Mouse (Mus musculus) neural tube, embryonic 12.5 days (tissue): ENCODE results near the gene Thbd. TPM values are rescaled to one million over a fixed set of nuclear protein-coding genes. Genes with fewer than 3 reads are reported as not detected.

Experiments used
- ATAC-seq: fragments of 200-750 bp; cut with Nextera tagmentation; 2 replicates; pipeline ENCODE4 v1.8.0; 2017; ENCODE audit warnings: low read depth, mild to moderate bottlenecking, moderate TSS enrichment, moderate library complexity; ENCODE audit not compliant: low FRiP score
- H3K27ac ChIP-seq: fragments of 300-500 bp; sonication (generic); 2 replicates; pipeline ENCODE4 v1.5.1; 2016
- H3K27me3 ChIP-seq: fragments of 300-500 bp; sonication (generic); replicated peaks from 2 replicates; pipeline ENCODE4 v1.6.1; 2016; ENCODE audit warnings: mild to moderate bottlenecking
- H3K36me3 ChIP-seq: fragments of 300-500 bp; sonication (generic); 2 replicates; pipeline ENCODE4 v1.6.1; 2016; ENCODE audit warnings: mild to moderate bottlenecking
- H3K4me1 ChIP-seq: fragments of 300-500 bp; sonication (generic); 2 replicates; pipeline ENCODE4 v1.6.1; 2016
- H3K4me2 ChIP-seq: fragments of 300-500 bp; sonication (generic); replicated peaks from 2 replicates; pipeline ENCODE4 v1.6.1; 2016; ENCODE audit warnings: mild to moderate bottlenecking
- H3K4me3 ChIP-seq: fragments of 300-500 bp; sonication (generic); 2 replicates; pipeline ENCODE4 v1.5.1; 2016
- H3K9ac ChIP-seq: fragments of 300-500 bp; sonication (generic); 2 replicates; pipeline ENCODE4 v1.6.1; 2016; ENCODE audit warnings: mild to moderate bottlenecking
- H3K9me3 ChIP-seq: fragments of 300-500 bp; sonication (generic); 2 replicates; pipeline ENCODE4 v1.6.1; 2016; ENCODE audit warnings: mild to moderate bottlenecking
- WGBS: fragments of 180-500 bp; shearing (Covaris S2); methylation state at CpG from one replicate; pipeline ENCODE4 v1.1.7; 2016; 5-methylcytosine and 5-hydroxymethylcytosine counted together
- polyA plus RNA-seq: library from polyadenylated mRNA; unstranded; fragments of >200 nt; fragmentation: Nextera tagmentation; extraction: Ambion mirVana; gene quantifications from 2 replicates; pipeline ENCODE4 v1.2.1, GENCODE M21; 2016

Thbd gene
- polyA plus RNA-seq, 1 experiment from 2014 or later: 8.0 TPM

DNA sequence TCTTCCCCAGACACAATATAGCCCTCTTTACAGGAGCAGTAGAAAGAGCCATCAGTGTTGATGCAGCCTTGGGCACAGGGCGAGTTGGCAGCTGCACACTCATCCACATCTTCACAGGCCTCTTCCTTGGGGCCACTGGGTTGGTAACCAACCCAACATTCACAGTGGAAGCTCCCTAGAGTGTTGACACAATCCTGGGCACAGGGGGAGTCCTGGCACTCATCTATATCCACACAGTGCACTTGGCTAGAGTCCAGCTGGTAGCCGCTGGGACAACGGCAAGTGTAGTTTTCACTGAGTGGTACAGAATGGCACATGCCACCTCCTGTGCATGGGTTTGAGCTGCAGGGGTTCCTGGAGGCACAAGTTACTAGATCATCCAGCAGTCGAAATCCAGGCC is 34.2 kb upstream of the Thbd start:
- ATAC-seq: no peak
- H3K9me3 ChIP-seq: no peaks in the 10 kb centered on the region
- H3K4me1 ChIP-seq: no peaks in the 10 kb centered on the region
- no peaks in the 10 kb centered on the region for H3K36me3 ChIP-seq
- no peak overlapping the region for H3K9ac ChIP-seq
- H3K4me2 ChIP-seq: no peak overlapping the region
- 0 out of 2 replicates have a peak overlapping the region, but pooled peaks have one; percentile 1 for H3K4me3 ChIP-seq
- WGBS: 75% methylated on average over 4 of the region's 4 CpGs
- no peaks in the 10 kb centered on the region for H3K27me3 ChIP-seq
- H3K27ac ChIP-seq: no peak overlapping the region

DNA sequence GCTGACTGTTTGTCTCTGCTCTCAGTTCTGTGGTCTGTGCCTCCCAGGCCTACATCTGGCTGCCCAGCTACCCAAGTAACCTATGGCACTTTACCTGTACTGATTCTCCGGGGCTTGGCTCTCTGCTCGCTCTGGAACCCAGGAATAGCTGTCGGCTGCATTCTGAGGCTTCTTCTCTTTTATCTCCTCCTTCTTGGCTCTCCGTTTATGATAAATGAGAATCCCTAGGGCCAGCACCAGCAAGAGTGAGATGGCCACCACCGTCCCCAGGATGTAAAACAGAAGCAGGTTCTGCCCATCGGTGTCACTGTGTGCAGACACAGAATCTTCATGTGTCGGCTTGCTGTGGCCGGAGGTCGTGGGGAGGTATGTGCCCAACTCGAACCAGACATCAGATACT is 33.4 kb upstream of the Thbd start:
- no peaks in the 10 kb centered on the region for H3K36me3 ChIP-seq
- H3K9ac ChIP-seq: no peak overlapping the region
- no peak overlapping the region for H3K4me2 ChIP-seq
- no peaks in the 10 kb centered on the region for H3K9me3 ChIP-seq
- no peaks in the 10 kb centered on the region for H3K4me1 ChIP-seq
- H3K27ac ChIP-seq: no peak overlapping the region
- no peaks in the 10 kb centered on the region for H3K27me3 ChIP-seq
- no peak overlapping the region for H3K4me3 ChIP-seq
- 89% methylated on average over 10 of the region's 10 CpGs for WGBS
- no peak for ATAC-seq

GRCm38 (mm10) chr2:148439691-148440276 is 31.8 kb upstream of the Thbd start:
- Histone ChIP-seq H3K9me3 (no peaks in the 10 kb centered on the region), H3K27me3 (no peaks in the 10 kb centered on the region), H3K4me3 (no peak overlapping the region), H3K9ac (no peak overlapping the region), H3K4me1 (no peaks in the 10 kb centered on the region), H3K4me2 (no peak overlapping the region), H3K27ac (no peak overlapping the region), H3K36me3 (no peaks in the 10 kb centered on the region)
- WGBS: 75% methylated on average over 3 of the region's 3 CpGs
- no peak for ATAC-seq

- no peak for ATAC-seq
- Histone ChIP-seq H3K4me2 (no peak overlapping the region), H3K9me3 (no peaks in the 10 kb centered on the region), H3K36me3 (no peaks in the 10 kb centered on the region), H3K4me1 (no peaks in the 10 kb centered on the region), H3K9ac (no peak overlapping the region), H3K27ac (no peak overlapping the region), H3K27me3 (no peaks in the 10 kb centered on the region), H3K4me3 (no peak overlapping the region)
- WGBS: 68% methylated on average over 3 of the region's 3 CpGs
Observed at GRCm38 (mm10) chr2:148436285-148436684, 28.3 kb upstream of the Thbd start.

DNA sequence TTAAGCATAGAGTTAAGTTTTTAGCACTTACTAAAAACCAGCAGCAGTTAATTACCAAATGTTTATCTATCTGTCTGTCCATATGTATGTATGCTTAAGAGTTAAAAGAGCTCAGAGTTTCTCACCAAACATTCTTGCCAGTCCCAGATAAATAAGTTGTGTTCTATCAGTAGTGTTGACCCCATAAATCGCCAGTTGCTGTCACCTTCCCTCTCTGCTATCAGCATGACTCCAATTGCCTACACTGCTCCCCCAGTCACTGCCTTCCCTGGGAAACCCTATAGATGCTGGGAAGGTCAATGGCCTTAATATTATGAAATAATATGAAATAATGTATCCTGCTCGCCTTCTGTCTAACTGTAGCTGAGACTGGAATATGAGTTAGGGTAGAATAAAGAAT is 24.4 kb upstream of the Thbd start:
- Histone ChIP-seq H3K9me3 (no peaks in the 10 kb centered on the region), H3K27me3 (no peaks in the 10 kb centered on the region), H3K9ac (no peak overlapping the region), H3K27ac (no peak overlapping the region), H3K4me2 (no peak overlapping the region), H3K36me3 (no peaks in the 10 kb centered on the region), H3K4me3 (no peak overlapping the region), H3K4me1 (no peaks in the 10 kb centered on the region)
- WGBS: 62% methylated on average over 2 of the region's 2 CpGs
- no peak for ATAC-seq

- ATAC-seq: no peak
- Histone ChIP-seq H3K4me2 (no peak overlapping the region), H3K9ac (no peak overlapping the region), H3K4me3 (no peak overlapping the region), H3K27ac (no peak overlapping the region), H3K4me1 (no peaks in the 10 kb centered on the region), H3K9me3 (no peaks in the 10 kb centered on the region), H3K27me3 (no peaks in the 10 kb centered on the region), H3K36me3 (no peaks in the 10 kb centered on the region)
- 81% methylated on average over 4 of the region's 4 CpGs for WGBS
Observed at GRCm38 (mm10) chr2:148430941-148431340, 23.0 kb upstream of the Thbd start.

DNA sequence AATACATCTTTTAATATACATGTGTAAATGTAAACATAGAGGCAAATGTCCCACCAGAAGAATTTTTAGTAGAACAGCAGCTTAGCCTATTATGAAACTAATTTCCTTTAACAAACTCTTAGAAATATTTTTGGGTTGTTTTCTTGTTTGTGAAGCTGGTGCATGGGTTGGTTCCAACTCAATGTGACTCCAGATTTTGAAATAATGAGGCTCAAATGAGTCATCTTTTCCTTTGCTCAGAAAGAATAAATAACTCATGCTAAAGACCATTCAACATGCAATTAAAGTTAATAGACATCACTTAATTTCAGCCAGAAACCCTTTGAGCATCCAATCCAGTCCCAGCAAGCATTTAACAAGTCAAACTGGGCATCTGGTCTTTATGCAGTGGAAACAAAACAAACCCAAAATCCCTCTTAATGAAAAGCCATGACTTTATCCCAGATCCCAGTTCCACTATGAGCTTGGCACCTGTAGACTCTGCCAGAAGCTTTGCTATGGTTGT is 21.1 kb upstream of the Thbd start:
- H3K4me2 ChIP-seq: no peak overlapping the region
- H3K9me3 ChIP-seq: no peaks in the 10 kb centered on the region

GRCm38 (mm10) chr2:148428523-148428922 is 20.5 kb upstream of the Thbd start:
- 87% methylated on average over 3 of the region's 3 CpGs for WGBS
- H3K27me3 ChIP-seq: no peaks in the 10 kb centered on the region
- H3K9me3 ChIP-seq: no peaks in the 10 kb centered on the region
- no peak overlapping the region for H3K27ac ChIP-seq
- no peak for ATAC-seq
- H3K4me1 ChIP-seq: no peaks in the 10 kb centered on the region
- H3K4me2 ChIP-seq: no peak overlapping the region
- no peak overlapping the region for H3K4me3 ChIP-seq
- no peaks in the 10 kb centered on the region for H3K36me3 ChIP-seq
- H3K9ac ChIP-seq: no peak overlapping the region

More for the DNA sequence above, 21.1 kb upstream of the Thbd start:
- no peaks in the 10 kb centered on the region for H3K36me3 ChIP-seq
- no peak overlapping the region for H3K27ac ChIP-seq
- H3K4me3 ChIP-seq: no peak overlapping the region
- H3K9ac ChIP-seq: no peak overlapping the region
- no peak for ATAC-seq
- H3K27me3 ChIP-seq: no peaks in the 10 kb centered on the region
- no peaks in the 10 kb centered on the region for H3K4me1 ChIP-seq

DNA sequence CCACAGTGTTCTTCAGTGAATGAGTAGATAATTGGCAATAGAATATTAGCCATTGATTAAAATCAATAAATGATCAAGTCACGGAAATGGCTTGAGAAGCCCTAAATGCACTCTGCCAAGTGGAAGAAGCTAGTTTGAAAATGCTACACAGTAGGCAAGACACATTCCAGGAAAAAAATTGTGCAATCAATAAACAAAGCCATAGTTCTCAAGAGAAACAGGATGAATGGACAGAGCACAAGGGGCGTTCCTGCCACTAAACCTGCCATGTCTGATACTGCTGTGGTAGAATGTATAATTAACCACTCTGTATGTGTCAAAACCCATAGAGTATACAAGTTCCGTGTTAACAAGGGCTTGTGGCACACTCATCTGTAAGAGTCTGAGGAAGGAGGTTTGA is 19.6 kb upstream of the Thbd start:
- WGBS: 89% methylated on average over 3 of the region's 3 CpGs

GRCm38 (mm10) chr2:148425709-148426382 is 17.9 kb upstream of the Thbd start:
- Histone ChIP-seq H3K36me3 (no peaks in the 10 kb centered on the region), H3K27ac (no peak overlapping the region), H3K9me3 (no peaks in the 10 kb centered on the region), H3K9ac (no peak overlapping the region), H3K4me1 (no peaks in the 10 kb centered on the region), H3K27me3 (no peaks in the 10 kb centered on the region), H3K4me3 (no peak overlapping the region), H3K4me2 (no peak overlapping the region)
- no peak for ATAC-seq
- WGBS: 81% methylated on average over 5 of the region's 5 CpGs

More for the DNA sequence above, 19.6 kb upstream of the Thbd start:
- Histone ChIP-seq H3K27ac (no peak overlapping the region), H3K4me3 (no peak overlapping the region), H3K9ac (no peak overlapping the region), H3K36me3 (no peaks in the 10 kb centered on the region), H3K9me3 (no peaks in the 10 kb centered on the region), H3K4me1 (no peaks in the 10 kb centered on the region), H3K4me2 (no peak overlapping the region), H3K27me3 (no peaks in the 10 kb centered on the region)
- no peak for ATAC-seq

- H3K9ac ChIP-seq: no peak overlapping the region
- no peaks in the 10 kb centered on the region for H3K4me1 ChIP-seq
- no peak overlapping the region for H3K4me3 ChIP-seq
- 74% methylated on average over 1 of the region's 1 CpGs for WGBS
- H3K27me3 ChIP-seq: no peaks in the 10 kb centered on the region
- no peaks in the 10 kb centered on the region for H3K36me3 ChIP-seq
- no peak overlapping the region for H3K27ac ChIP-seq
- H3K9me3 ChIP-seq: no peaks in the 10 kb centered on the region
- ATAC-seq: no peak
- no peak overlapping the region for H3K4me2 ChIP-seq
Observed at GRCm38 (mm10) chr2:148421706-148422105, 13.7 kb upstream of the Thbd start.

DNA sequence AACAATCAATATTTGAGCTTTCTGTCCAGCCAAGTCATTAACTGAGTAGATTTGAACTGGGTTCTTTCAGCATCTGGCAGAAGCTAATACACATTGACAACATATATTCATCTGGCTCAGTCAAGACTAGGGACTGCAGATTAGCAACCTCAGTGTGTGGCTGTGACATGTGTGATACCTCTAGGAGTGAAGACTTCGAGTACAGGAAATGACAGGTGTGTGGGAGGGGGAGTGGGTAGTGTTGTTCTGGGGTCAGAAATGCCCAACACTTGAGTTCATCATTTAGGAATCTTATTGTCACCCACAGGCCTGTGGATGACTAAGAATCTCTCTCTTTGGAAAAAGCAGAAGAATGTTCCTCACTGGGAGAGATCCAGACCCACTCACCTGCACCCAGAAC is 13.1 kb upstream of the Thbd start:
- no peaks in the 10 kb centered on the region for H3K27me3 ChIP-seq
- H3K4me3 ChIP-seq: no peak overlapping the region
- ATAC-seq: no peak
- 66% methylated on average over 1 of the region's 1 CpGs for WGBS
- H3K9me3 ChIP-seq: no peaks in the 10 kb centered on the region
- H3K27ac ChIP-seq: no peak overlapping the region
- H3K9ac ChIP-seq: no peak overlapping the region
- no peaks in the 10 kb centered on the region for H3K36me3 ChIP-seq
- no peak overlapping the region for H3K4me2 ChIP-seq
- no peaks in the 10 kb centered on the region for H3K4me1 ChIP-seq

DNA sequence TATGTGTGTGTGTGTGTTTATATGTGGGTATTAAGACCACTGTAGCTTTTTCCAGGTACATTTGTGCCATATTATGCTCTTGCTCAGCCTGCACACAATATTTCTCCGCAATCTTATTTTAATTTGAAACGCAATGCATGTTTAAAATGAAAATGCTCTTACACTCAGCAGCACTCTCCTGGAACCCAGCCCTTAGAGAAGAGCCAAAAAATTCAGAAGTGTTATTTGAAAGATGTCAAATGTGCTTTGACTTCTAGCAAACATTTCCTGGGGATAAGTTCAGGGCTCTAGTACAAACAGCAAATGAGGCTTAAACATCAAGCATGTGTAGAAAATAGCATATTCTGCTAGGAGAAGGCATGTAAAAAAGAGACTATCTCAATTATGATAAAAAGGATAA is 11.8 kb upstream of the Thbd start:
- H3K4me2 ChIP-seq: no peak overlapping the region
- no peak for ATAC-seq
- H3K27ac ChIP-seq: no peak overlapping the region
- H3K4me3 ChIP-seq: no peak overlapping the region
- H3K9ac ChIP-seq: no peak overlapping the region
- H3K36me3 ChIP-seq: no peaks in the 10 kb centered on the region
- no peaks in the 10 kb centered on the region for H3K9me3 ChIP-seq
- H3K4me1 ChIP-seq: no peaks in the 10 kb centered on the region
- 94% methylated on average over 2 of the region's 2 CpGs for WGBS
- no peaks in the 10 kb centered on the region for H3K27me3 ChIP-seq
